Mouse (Mus musculus) brain, embryonic 14.5 days (tissue): ENCODE results near the gene Cd55b. TPM values are rescaled to one million over a fixed set of nuclear protein-coding genes. Genes with fewer than 3 reads are reported as not detected.
A peak's percentile ranks its signal among the peaks of the same experiment; 100 is the strongest.
"Not testable (repeated sequence)": the region's sequence is repeated elsewhere in the genome, so short reads cannot be mapped to it uniquely, and the experiment has no call there.

ENCODE experiments used
- DNase-seq: peaks from one replicate; pipeline ENCODE4 v3.0.0-alpha.2; 2011; ENCODE audit warnings: low read depth
- CTCF ChIP-seq: fragments of 200-500 bp; IDR thresholded peaks from 2 replicates; pipeline ENCODE4 v1.5.1; 2012; ENCODE audit warnings: inconsistent platforms, mild to moderate bottlenecking, moderate library complexity, borderline replicate concordance; ENCODE audit not compliant: insufficient read depth, insufficient read length; ENCODE audit errors: extremely low read depth
- POLR2A ChIP-seq: fragments of 200-500 bp; IDR thresholded peaks from 2 replicates; pipeline ENCODE4 v1.6.1; 2012; ENCODE audit warnings: mild to moderate bottlenecking, inconsistent platforms, borderline replicate concordance; ENCODE audit not compliant: poor library complexity, insufficient read depth, insufficient read length, severe bottlenecking; ENCODE audit errors: extremely low read depth
- polyA plus RNA-seq: library from polyadenylated mRNA; depleted of rRNA; stranded (reverse); fragments of >200 nt; gene quantifications from 2 replicates; pipeline ENCODE4 v1.2.3, GENCODE M21; 2012; rRNA removed

The Cd55b gene
- not detected in 2 replicates for polyA plus RNA-seq

- TF ChIP-seq POLR2A (no peak), CTCF (no peak)
- peak; percentile 67 for DNase-seq
Observed at GRCm38 (mm10) chr1:130422664-130423111, at the start of gene Cd55b. Cd55b (minus strand) TSS chr1:130423009.

- TF ChIP-seq POLR2A (no peak), CTCF (no peak)
- DNase-seq, result no peak
Observed at GRCm38 (mm10) chr1:130470074-130470473, 47.3 kb upstream of the Cd55b start.

- no peak for TF ChIP-seq CTCF
- no peak for DNase-seq
Observed at GRCm38 (mm10) chr1:130467453-130467852, 44.6 kb upstream of the Cd55b start.

- TF ChIP-seq POLR2A (no peak), CTCF (no peak)
- no peak for DNase-seq
Observed at GRCm38 (mm10) chr1:130464173-130464572, 41.4 kb upstream of the Cd55b start.

- TF ChIP-seq POLR2A (no peak), CTCF (no peak)
- DNase-seq, result peak; percentile 66
Observed at GRCm38 (mm10) chr1:130462867-130463266, 40.1 kb upstream of the Cd55b start.

- TF ChIP-seq CTCF, result peak; percentile 91
- TF ChIP-seq POLR2A, result no peak
- DNase-seq, result peak; percentile 93
Observed at GRCm38 (mm10) chr1:130462084-130462861, 39.5 kb upstream of the Cd55b start, which contains the start of gene Cd55. Cd55 (minus strand) TSS chr1:130462744.

GRCm38 (mm10) chr1:130455111-130455510, 32.3 kb upstream of the Cd55b start:
- TF ChIP-seq CTCF, result no peak
- TF ChIP-seq POLR2A, result no peak
- DNase-seq, result no peak

DNA sequence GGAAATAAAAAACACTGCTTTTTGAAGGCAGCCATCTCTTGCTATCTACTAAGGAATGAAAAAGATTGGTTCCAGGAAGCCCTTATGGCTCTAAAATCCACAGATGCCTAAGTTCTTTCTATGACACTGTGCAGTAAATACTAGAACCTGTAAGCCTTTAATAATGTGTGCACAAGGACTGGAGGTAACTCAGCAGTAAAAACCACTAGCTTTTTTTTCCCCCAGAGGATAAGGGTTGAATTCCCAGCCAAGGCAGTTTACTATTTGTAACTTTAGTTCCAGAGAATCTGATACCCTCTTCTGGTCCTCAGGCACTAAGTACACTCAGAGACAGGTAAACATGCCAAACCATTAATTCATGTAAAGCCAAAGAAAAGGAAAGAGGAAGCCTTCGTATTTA, 20.1 kb upstream of the Cd55b start:
- DNase-seq, result not testable (repeated sequence)

DNA sequence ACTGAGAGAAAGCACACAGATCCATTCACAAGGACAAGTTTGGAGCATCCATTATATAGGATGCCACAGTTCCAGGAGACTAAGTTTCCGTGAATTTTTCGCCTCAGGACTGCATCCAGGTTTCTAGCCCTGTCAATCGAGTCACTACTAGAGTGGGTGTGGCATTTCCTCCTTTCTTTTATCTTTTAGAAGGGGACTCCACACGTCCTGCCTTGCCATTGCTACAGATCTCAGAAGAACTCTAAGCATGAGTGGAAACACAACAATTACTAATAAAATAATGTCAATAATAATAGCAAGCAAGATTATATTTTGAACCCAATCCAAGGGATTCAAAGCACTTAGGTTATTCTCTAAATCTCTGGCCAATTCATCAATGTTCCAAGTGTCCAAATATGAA, 8.1 kb upstream of the Cd55b start:
- DNase-seq, result no peak
- TF ChIP-seq POLR2A, result no peak
- no peak for TF ChIP-seq CTCF

GRCm38 (mm10) chr1:130428667-130429066, 5.9 kb upstream of the Cd55b start:
- DNase-seq, result not testable (repeated sequence)

DNA sequence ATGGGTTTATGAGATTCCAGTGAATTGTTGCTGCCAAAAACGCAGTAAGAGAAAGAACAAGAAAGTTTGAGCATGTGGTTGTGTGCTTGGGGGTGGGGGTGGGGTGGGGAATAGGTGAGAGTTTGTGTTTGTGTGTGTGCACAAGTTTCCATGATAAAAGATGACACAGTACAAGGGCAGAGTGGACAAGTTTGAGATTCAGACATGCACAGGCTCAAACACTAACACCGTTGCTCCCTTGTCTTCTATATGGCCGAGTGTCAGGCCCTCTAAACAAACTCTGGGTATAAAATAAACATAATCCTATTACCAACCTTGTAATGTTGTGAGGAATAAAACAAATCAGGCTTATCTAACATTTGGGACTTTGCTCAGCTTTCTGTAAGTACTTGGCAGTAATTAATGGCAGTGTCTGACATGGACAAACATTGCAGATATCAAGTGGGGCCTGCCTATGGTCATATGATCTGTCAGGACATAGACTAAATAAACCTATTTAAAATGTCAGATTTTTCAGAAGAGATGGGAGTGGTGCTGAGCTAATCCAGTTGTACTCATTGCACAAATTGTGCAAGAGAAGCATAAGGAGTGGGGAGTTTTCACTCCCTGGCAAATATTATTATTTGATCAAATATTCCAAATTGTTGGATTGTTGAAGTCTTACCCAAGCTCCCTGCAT, 4.5 kb upstream of the Cd55b start:
- not testable (repeated sequence) for DNase-seq

GRCm38 (mm10) chr1:130422033-130422432, 776 bp downstream of the Cd55b start:
- DNase-seq, result not testable (repeated sequence)

DNA sequence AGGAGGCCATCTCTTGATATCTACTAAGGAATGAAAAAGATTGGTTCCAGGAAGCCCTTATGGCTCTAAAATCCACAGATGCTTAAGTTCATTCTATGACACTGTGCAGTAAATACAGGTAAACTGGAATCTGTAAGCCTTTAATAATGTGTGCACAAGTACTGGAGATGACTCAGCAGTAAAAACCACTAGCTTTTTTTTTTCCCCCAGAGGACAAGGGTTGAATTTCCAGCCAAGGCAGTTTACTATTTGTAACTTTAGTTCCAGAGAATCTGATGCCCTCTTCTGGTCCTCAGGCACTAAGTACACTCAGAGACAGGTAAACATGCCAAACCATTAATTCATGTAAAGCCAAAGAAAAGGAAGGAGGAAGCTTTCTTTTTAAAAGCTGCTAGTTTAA, 25.7 kb downstream of the Cd55b start:
- DNase-seq, result not testable (repeated sequence)

GRCm38 (mm10) chr1:130387282-130387681, 35.5 kb downstream of the Cd55b start:
- DNase-seq, result not testable (repeated sequence)
